Mouse (Mus musculus): ENCODE measurements at regions not wholly inside any gene's neighbourhood (a gene's known extent, or its start where the extent isn't known, plus 50 kb on each side); places are given as distances from the start of the nearest gene placed in this dataset.

GRCm38 (mm10) chr10:98016596-98017304 is 290.2 kb upstream of the C030005K15Rik start:
- no peak for ATAC-seq (ENCODE audit: low FRiP score, low TSS enrichment)
- no peaks in the 10 kb centered on the region for H3K9me3 ChIP-seq (ENCODE audit: control insufficient read depth, low read length)
- no peak overlapping the region for H3K4me3 ChIP-seq (ENCODE audit: low read length)
- H3K9ac ChIP-seq (ENCODE audit: low read depth, low read length): no peak overlapping the region
- 67% methylated on average over 2 of the region's 2 CpGs for WGBS
- no peaks in the 10 kb centered on the region for H3K4me1 ChIP-seq (ENCODE audit: control insufficient read depth, insufficient read depth, low read length)
- H3K36me3 ChIP-seq (ENCODE audit: control insufficient read depth, insufficient read depth, low read length): no peaks in the 10 kb centered on the region
- no peak overlapping the region for H3K27ac ChIP-seq (ENCODE audit: low read depth, low read length)
- no peak overlapping the region for H3K4me2 ChIP-seq (replicated peaks; ENCODE audit: low read depth, low read length)
- no peaks in the 10 kb centered on the region for H3K27me3 ChIP-seq (ENCODE audit: control insufficient read depth, insufficient read depth, low read length)

- H3K27me3 ChIP-seq (ENCODE audit: control insufficient read depth, insufficient read depth, low read length): no peaks in the 10 kb centered on the region
- no peaks in the 10 kb centered on the region for H3K36me3 ChIP-seq (ENCODE audit: control insufficient read depth, insufficient read depth, low read length)
- no peak overlapping the region for H3K9ac ChIP-seq (ENCODE audit: low read depth, low read length)
- no peaks in the 10 kb centered on the region for H3K4me1 ChIP-seq (ENCODE audit: control insufficient read depth, insufficient read depth, low read length)
- peak overlapping the region; percentile 57; the same call in 1 of the 2 replicates for H3K27ac ChIP-seq (ENCODE audit: low read depth, low read length)
- no peak overlapping the region for H3K4me2 ChIP-seq (replicated peaks; ENCODE audit: low read depth, low read length)
- no peaks in the 10 kb centered on the region for H3K9me3 ChIP-seq (ENCODE audit: control insufficient read depth, low read length)
- 26% methylated on average over 8 of the region's 8 CpGs for WGBS
- no peak overlapping the region for H3K4me3 ChIP-seq (ENCODE audit: low read length)
- peak; percentile 73 for ATAC-seq (ENCODE audit: low FRiP score, low TSS enrichment)
These were observed 302.6 kb upstream of the C030005K15Rik start for GRCm38 (mm10) chr10:98029124-98029523.

GRCm38 (mm10) chr10:98029621-98030020 is 303.1 kb upstream of the C030005K15Rik start:
- H3K9ac ChIP-seq (ENCODE audit: low read depth, low read length): no peak overlapping the region
- H3K9me3 ChIP-seq (ENCODE audit: control insufficient read depth, low read length): no peaks in the 10 kb centered on the region
- ATAC-seq (ENCODE audit: low FRiP score, low TSS enrichment): peak; percentile 57; the same call in 1 of the 2 replicates
- no peak overlapping the region for H3K27ac ChIP-seq (ENCODE audit: low read depth, low read length)
- H3K4me1 ChIP-seq (ENCODE audit: control insufficient read depth, insufficient read depth, low read length): no peaks in the 10 kb centered on the region
- H3K27me3 ChIP-seq (ENCODE audit: control insufficient read depth, insufficient read depth, low read length): no peaks in the 10 kb centered on the region
- no peak overlapping the region for H3K4me2 ChIP-seq (replicated peaks; ENCODE audit: low read depth, low read length)
- H3K4me3 ChIP-seq (ENCODE audit: low read length): no peak overlapping the region
- WGBS: 36% methylated on average over 3 of the region's 3 CpGs
- H3K36me3 ChIP-seq (ENCODE audit: control insufficient read depth, insufficient read depth, low read length): no peaks in the 10 kb centered on the region

- no peaks in the 10 kb centered on the region for H3K27me3 ChIP-seq (ENCODE audit: control insufficient read depth, insufficient read depth, low read length)
- H3K4me1 ChIP-seq (ENCODE audit: control insufficient read depth, insufficient read depth, low read length): no peaks in the 10 kb centered on the region
- no peaks in the 10 kb centered on the region for H3K36me3 ChIP-seq (ENCODE audit: control insufficient read depth, insufficient read depth, low read length)
- 96% methylated on average over 1 of the region's 1 CpGs for WGBS
- H3K9me3 ChIP-seq (ENCODE audit: control insufficient read depth, low read length): no peaks in the 10 kb centered on the region
- H3K4me2 ChIP-seq (replicated peaks; ENCODE audit: low read depth, low read length): no peak overlapping the region
- no peak overlapping the region for H3K27ac ChIP-seq (ENCODE audit: low read depth, low read length)
- no peak overlapping the region for H3K9ac ChIP-seq (ENCODE audit: low read depth, low read length)
- no peak for ATAC-seq (ENCODE audit: low FRiP score, low TSS enrichment)
- no peak overlapping the region for H3K4me3 ChIP-seq (ENCODE audit: low read length)
These were observed 306.1 kb upstream of the C030005K15Rik start for GRCm38 (mm10) chr10:98032661-98033060.

- WGBS: 83% methylated on average over 4 of the region's 4 CpGs
- no peak overlapping the region for H3K4me3 ChIP-seq (ENCODE audit: low read length)
- H3K27ac ChIP-seq (ENCODE audit: low read depth, low read length): no peak overlapping the region
- no peaks in the 10 kb centered on the region for H3K36me3 ChIP-seq (ENCODE audit: control insufficient read depth, insufficient read depth, low read length)
- no peak for ATAC-seq (ENCODE audit: low FRiP score, low TSS enrichment)
- H3K9ac ChIP-seq (ENCODE audit: low read depth, low read length): no peak overlapping the region
- no peaks in the 10 kb centered on the region for H3K9me3 ChIP-seq (ENCODE audit: control insufficient read depth, low read length)
- H3K27me3 ChIP-seq (ENCODE audit: control insufficient read depth, insufficient read depth, low read length): no peaks in the 10 kb centered on the region
- no peaks in the 10 kb centered on the region for H3K4me1 ChIP-seq (ENCODE audit: control insufficient read depth, insufficient read depth, low read length)
- H3K4me2 ChIP-seq (replicated peaks; ENCODE audit: low read depth, low read length): no peak overlapping the region
These were observed 315.2 kb upstream of the C030005K15Rik start for GRCm38 (mm10) chr10:98041766-98042165.

GRCm38 (mm10) chr10:98043873-98044272 is 317.3 kb upstream of the C030005K15Rik start:
- no peak overlapping the region for H3K4me2 ChIP-seq (replicated peaks; ENCODE audit: low read depth, low read length)
- H3K27ac ChIP-seq (ENCODE audit: low read depth, low read length): no peak overlapping the region
- WGBS: 67% methylated on average over 2 of the region's 2 CpGs
- H3K4me3 ChIP-seq (ENCODE audit: low read length): no peak overlapping the region
- H3K4me1 ChIP-seq (ENCODE audit: control insufficient read depth, insufficient read depth, low read length): no peaks in the 10 kb centered on the region
- no peak overlapping the region for H3K9ac ChIP-seq (ENCODE audit: low read depth, low read length)
- H3K36me3 ChIP-seq (ENCODE audit: control insufficient read depth, insufficient read depth, low read length): no peaks in the 10 kb centered on the region
- no peaks in the 10 kb centered on the region for H3K27me3 ChIP-seq (ENCODE audit: control insufficient read depth, insufficient read depth, low read length)
- H3K9me3 ChIP-seq (ENCODE audit: control insufficient read depth, low read length): no peaks in the 10 kb centered on the region
- ATAC-seq (ENCODE audit: low FRiP score, low TSS enrichment): no peak

GRCm38 (mm10) chr10:98044579-98044978 is 318.0 kb upstream of the C030005K15Rik start:
- no peak overlapping the region for H3K9ac ChIP-seq (ENCODE audit: low read depth, low read length)
- H3K4me3 ChIP-seq (ENCODE audit: low read length): no peak overlapping the region
- H3K36me3 ChIP-seq (ENCODE audit: control insufficient read depth, insufficient read depth, low read length): no peaks in the 10 kb centered on the region
- H3K4me1 ChIP-seq (ENCODE audit: control insufficient read depth, insufficient read depth, low read length): no peaks in the 10 kb centered on the region
- no peak for ATAC-seq (ENCODE audit: low FRiP score, low TSS enrichment)
- no peak overlapping the region for H3K27ac ChIP-seq (ENCODE audit: low read depth, low read length)
- no peak overlapping the region for H3K4me2 ChIP-seq (replicated peaks; ENCODE audit: low read depth, low read length)
- no peaks in the 10 kb centered on the region for H3K27me3 ChIP-seq (ENCODE audit: control insufficient read depth, insufficient read depth, low read length)
- no peaks in the 10 kb centered on the region for H3K9me3 ChIP-seq (ENCODE audit: control insufficient read depth, low read length)

GRCm38 (mm10) chr10:98073432-98073831 is 346.9 kb upstream of the C030005K15Rik start:
- no peaks in the 10 kb centered on the region for H3K27me3 ChIP-seq (ENCODE audit: control insufficient read depth, insufficient read depth, low read length)
- H3K4me2 ChIP-seq (replicated peaks; ENCODE audit: low read depth, low read length): no peak overlapping the region
- no peaks in the 10 kb centered on the region for H3K4me1 ChIP-seq (ENCODE audit: control insufficient read depth, insufficient read depth, low read length)
- no peak overlapping the region for H3K9ac ChIP-seq (ENCODE audit: low read depth, low read length)
- no peaks in the 10 kb centered on the region for H3K9me3 ChIP-seq (ENCODE audit: control insufficient read depth, low read length)
- no peak overlapping the region for H3K27ac ChIP-seq (ENCODE audit: low read depth, low read length)
- no peak for ATAC-seq (ENCODE audit: low FRiP score, low TSS enrichment)
- no peak overlapping the region for H3K4me3 ChIP-seq (ENCODE audit: low read length)
- 88% methylated on average over 2 of the region's 2 CpGs for WGBS
- no peaks in the 10 kb centered on the region for H3K36me3 ChIP-seq (ENCODE audit: control insufficient read depth, insufficient read depth, low read length)

- WGBS: 69% methylated on average over 2 of the region's 2 CpGs
- no peak for ATAC-seq (ENCODE audit: low FRiP score, low TSS enrichment)
These were observed 358.3 kb upstream of the C030005K15Rik start for GRCm38 (mm10) chr10:98084881-98085280.

More at GRCm38 (mm10) chr10:98084881-98085280, 358.3 kb upstream of the C030005K15Rik start:
- H3K4me3 ChIP-seq (ENCODE audit: low read length): no peak overlapping the region
- H3K27ac ChIP-seq (ENCODE audit: low read depth, low read length): no peak overlapping the region
- H3K9ac ChIP-seq (ENCODE audit: low read depth, low read length): no peak overlapping the region
- no peaks in the 10 kb centered on the region for H3K27me3 ChIP-seq (ENCODE audit: control insufficient read depth, insufficient read depth, low read length)
- no peaks in the 10 kb centered on the region for H3K36me3 ChIP-seq (ENCODE audit: control insufficient read depth, insufficient read depth, low read length)
- H3K9me3 ChIP-seq (ENCODE audit: control insufficient read depth, low read length): no peaks in the 10 kb centered on the region
- H3K4me2 ChIP-seq (replicated peaks; ENCODE audit: low read depth, low read length): no peak overlapping the region
- no peaks in the 10 kb centered on the region for H3K4me1 ChIP-seq (ENCODE audit: control insufficient read depth, insufficient read depth, low read length)
